Mouse (Mus musculus): Measurements from ENCODE around the gene C2cd2l.
A peak's percentile ranks its signal among the peaks of the same experiment; 100 is the strongest.
"Not testable (repeated sequence)": the region's sequence is repeated elsewhere in the genome, so short reads cannot be mapped to it uniquely, and the experiment has no call there.

C2cd2l gene

GRCm38 (mm10) chr9:44336513-44336912 is 16.4 kb upstream of the C2cd2l start:
- not testable (repeated sequence) for DNase-seq (ENCODE audit: low spot score in 2 of 2)

GRCm38 (mm10) chr9:44336093-44336406 is 16.0 kb upstream of the C2cd2l start:
- DNase-seq (ENCODE audit: low spot score in 2 of 2), result no peak

- peak in 1 of 2 experiments; percentile 42 for DNase-seq (ENCODE audit: low spot score in 2 of 2)
Measured at GRCm38 (mm10) chr9:44335331-44336092, 15.4 kb upstream of the C2cd2l start.

- peak; percentile 99 to 100 for DNase-seq (ENCODE audit: low spot score in 2 of 2)
Measured at GRCm38 (mm10) chr9:44334396-44335330, 14.6 kb upstream of the C2cd2l start, which contains the start of gene H2afx. Gene H2afx, plus strand, starts transcription at chr9:44334694.

- peak in 1 of 2 experiments; percentile 54 for DNase-seq (ENCODE audit: low spot score in 2 of 2)
Measured at GRCm38 (mm10) chr9:44332918-44333638, 13.0 kb upstream of the C2cd2l start.

GRCm38 (mm10) chr9:44330736-44331135 is 10.7 kb upstream of the C2cd2l start:
- no peak for DNase-seq (ENCODE audit: low spot score in 2 of 2)

- no peak for DNase-seq (ENCODE audit: low spot score in 2 of 2)
Measured at GRCm38 (mm10) chr9:44327926-44328325, 7.8 kb upstream of the C2cd2l start.

- no peak for DNase-seq (ENCODE audit: low spot score in 2 of 2)
Measured at GRCm38 (mm10) chr9:44327064-44327711, 7.1 kb upstream of the C2cd2l start.

GRCm38 (mm10) chr9:44326371-44327063 is 6.4 kb upstream of the C2cd2l start:
- DNase-seq (ENCODE audit: low spot score in 2 of 2), result peak; percentile 90 to 93

- no peak for DNase-seq (ENCODE audit: low spot score in 2 of 2)
Measured at GRCm38 (mm10) chr9:44325768-44326370, 5.8 kb upstream of the C2cd2l start, which contains the start of gene Dpagt1. Gene Dpagt1, plus strand, starts transcription at chr9:44326019.

- not testable (repeated sequence) for DNase-seq (ENCODE audit: low spot score in 2 of 2)
Measured at GRCm38 (mm10) chr9:44325032-44325767, 5.1 kb upstream of the C2cd2l start.

GRCm38 (mm10) chr9:44324147-44324546 is 4.1 kb upstream of the C2cd2l start:
- DNase-seq (ENCODE audit: low spot score in 2 of 2), result no peak

- DNase-seq (ENCODE audit: low spot score in 2 of 2), result not testable (repeated sequence)
Measured at GRCm38 (mm10) chr9:44323656-44324055, 3.6 kb upstream of the C2cd2l start.

- peak in 1 of 2 experiments; percentile 78 for DNase-seq (ENCODE audit: low spot score in 2 of 2)
Measured at GRCm38 (mm10) chr9:44320799-44321133, 681 bp upstream of the C2cd2l start.

GRCm38 (mm10) chr9:44319105-44319886 is 789 bp downstream of the C2cd2l start:
- peak; percentile 57 to 58 for DNase-seq (ENCODE audit: low spot score in 2 of 2)

GRCm38 (mm10) chr9:44318826-44319095 is 1.3 kb downstream of the C2cd2l start:
- DNase-seq (ENCODE audit: low spot score in 2 of 2), result no peak

- DNase-seq (ENCODE audit: low spot score in 2 of 2), result no peak
Measured at GRCm38 (mm10) chr9:44318076-44318825, 1.8 kb downstream of the C2cd2l start.

- no peak for DNase-seq (ENCODE audit: low spot score in 2 of 2)
Measured at GRCm38 (mm10) chr9:44317452-44317851, 2.6 kb downstream of the C2cd2l start.
